Mouse (Mus musculus) left cerebral cortex, postnatal 10 days (tissue): ENCODE results near the gene Stk11. TPM values are rescaled to one million over a fixed set of nuclear protein-coding genes. Genes with fewer than 3 reads are reported as not detected.

Experiments used
- DNase-seq, 2 experiments: peaks; one replicate each; pipeline ENCODE4 v3.0.0; 2021 to 2022; ENCODE audit warnings: low spot score in 2 of 2, mixed read lengths in 1 of 2; ENCODE audit errors: extremely low spot score in 1 of 2
- intact Hi-C: fragments of 180-260 bp; cut with DNase I; formaldehyde crosslinking; loops from one replicate; pipeline ENCODE4 v1.15.1; 2025
- total RNA-seq, 2 experiments: library from RNA; stranded (reverse); gene quantifications; 2 replicates each; pipeline ENCODE4 v1.2.3; 2021

Gene Stk11
- total RNA-seq, 2 experiments from 2014 or later: 81.6 to 93.4 TPM

- intact Hi-C loops: loop anchor here (2.0 kb wide), 1 partner anchor 15 kb away; the partner anchor contains the start of gene Cirbp
- DNase-seq: peak; percentile 98 to 99
Observed at GRCm38 (mm10) chr10:80149291-80150225, 34.0 kb downstream of the Stk11 start.

- intact Hi-C loops: no loop called here
- DNase-seq: peak in 1 of 2 experiments; percentile 86
Observed at GRCm38 (mm10) chr10:80150226-80151210, 34.9 kb downstream of the Stk11 start.

- intact Hi-C loops: no loop called here
- DNase-seq: peak in 1 of 2 experiments; percentile 90
Observed at GRCm38 (mm10) chr10:80151211-80152034, 35.8 kb downstream of the Stk11 start.

- DNase-seq: peak in 1 of 2 experiments; percentile 72
- intact Hi-C loops: no loop called here
Observed at GRCm38 (mm10) chr10:80152071-80152872, 36.7 kb downstream of the Stk11 start.

- intact Hi-C loops: no loop called here
- peak in 1 of 2 experiments; percentile 73 for DNase-seq
Observed at GRCm38 (mm10) chr10:80152873-80153260, 37.3 kb downstream of the Stk11 start.

- peak in 1 of 2 experiments; percentile 47 for DNase-seq
- intact Hi-C loops: no loop called here
Observed at GRCm38 (mm10) chr10:80153713-80154112, 38.1 kb downstream of the Stk11 start.

- intact Hi-C loops: no loop called here
- DNase-seq: no peak
Observed at GRCm38 (mm10) chr10:80154384-80154783, 38.8 kb downstream of the Stk11 start.

- intact Hi-C loops: no loop called here
- DNase-seq: peak in 1 of 2 experiments; percentile 72
Observed at GRCm38 (mm10) chr10:80155277-80155676, 39.7 kb downstream of the Stk11 start.

- intact Hi-C loops: no loop called here
- DNase-seq: peak in 1 of 2 experiments; percentile 55
Observed at GRCm38 (mm10) chr10:80156002-80156751, 40.6 kb downstream of the Stk11 start.

- intact Hi-C loops: no loop called here
Observed at GRCm38 (mm10) chr10:80156752-80157053, 41.1 kb downstream of the Stk11 start.

GRCm38 (mm10) chr10:80157141-80157929 lies 41.7 kb downstream of the Stk11 start:
- intact Hi-C loops: no loop called here
- DNase-seq: peak in 1 of 2 experiments; percentile 57

More at GRCm38 (mm10) chr10:80156752-80157053, 41.1 kb downstream of the Stk11 start:
- DNase-seq: peak in 1 of 2 experiments; percentile 82

- intact Hi-C loops: no loop called here
- DNase-seq: peak in 1 of 2 experiments; percentile 83
Observed at GRCm38 (mm10) chr10:80158307-80158986, 42.8 kb downstream of the Stk11 start.

- peak in 1 of 2 experiments; percentile 83 for DNase-seq
Observed at GRCm38 (mm10) chr10:80159021-80159560, 43.5 kb downstream of the Stk11 start.

GRCm38 (mm10) chr10:80159561-80160454 lies 44.2 kb downstream of the Stk11 start:
- intact Hi-C loops: no loop called here
- peak; percentile 99 for DNase-seq

More at GRCm38 (mm10) chr10:80159021-80159560, 43.5 kb downstream of the Stk11 start:
- intact Hi-C loops: no loop called here
